Mouse (Mus musculus) megakaryocyte, embryonic 14.5 days (primary cell): ENCODE measurements at regions not wholly inside any gene's neighbourhood (a gene's known extent, or its start where the extent isn't known, plus 50 kb on each side); places are given as distances from the start of the nearest gene placed in this dataset.

Experiments
- FLI1 ChIP-seq: IDR thresholded peaks from 2 replicates; pipeline ENCODE4 v1.6.1; 2012; ENCODE audit warnings: low read length, inconsistent platforms, mixed read lengths
- GATA1 ChIP-seq: IDR thresholded peaks from 3 replicates; pipeline ENCODE4 v1.6.1; 2012; ENCODE audit warnings: mixed read lengths, low read length, inconsistent platforms, borderline replicate concordance

- TF ChIP-seq GATA1 (no peak), FLI1 (no peak)
Observed at GRCm38 (mm10) chr3:63562532-63562931, 78.9 kb upstream of the Gm34302 start.
